Mouse (Mus musculus) MEL (cell line): Measurements from ENCODE around the gene Mtor. TPM values are rescaled to one million over a fixed set of nuclear protein-coding genes. Genes with fewer than 3 reads are reported as not detected.

ENCODE experiments used
- DNase-seq: peaks from one replicate; pipeline ENCODE4 v3.0.0; 2011; ENCODE audit warnings: low read depth, low spot score
- H3K27ac ChIP-seq: 2 replicates; pipeline ENCODE4 v1.5.1; 2012; ENCODE audit warnings: low read depth, mild to moderate bottlenecking, control low read depth, low read length, moderate library complexity; ENCODE audit not compliant: control insufficient read depth
- H3K27me3 ChIP-seq, 2 experiments: fragments of 150-350 bp in 1 of 2; sonication (generic) in 1 of 2; 2 replicates each; pipeline ENCODE4 v1.6.1; 2012; ENCODE audit warnings: low read length in 2 of 2, mild to moderate bottlenecking in 2 of 2, improper control_type of control experiment in 1 of 2, moderate library complexity in 1 of 2; ENCODE audit not compliant: insufficient read depth in 2 of 2, control insufficient read depth in 1 of 2
- H3K36me3 ChIP-seq, 2 experiments: 2 replicates each; pipeline ENCODE4 v1.6.1; 2012 to 2014; ENCODE audit warnings: low read length in 2 of 2, improper control_type of control experiment in 1 of 2, inconsistent platforms in 1 of 2, mild to moderate bottlenecking in 1 of 2; ENCODE audit not compliant: insufficient read depth in 2 of 2, control insufficient read depth in 1 of 2
- H3K4me1 ChIP-seq, 2 experiments: fragments of 150-350 bp in 1 of 2; sonication (generic) in 1 of 2; 2 replicates each; pipeline ENCODE4 v1.6.1; 2012; ENCODE audit warnings: low read length in 2 of 2, improper control_type of control experiment in 1 of 2, mild to moderate bottlenecking in 1 of 2; ENCODE audit not compliant: insufficient read depth in 2 of 2, control insufficient read depth in 1 of 2
- H3K4me3 ChIP-seq, 2 experiments: fragments of 150-350 bp in 1 of 2; sonication (generic) in 1 of 2; 2 replicates each; pipeline ENCODE4 v1.5.1; 2012; ENCODE audit warnings: low read depth in 2 of 2, low read length in 2 of 2, mild to moderate bottlenecking in 2 of 2, moderate library complexity in 2 of 2, control low read depth in 1 of 2, improper control_type of control experiment in 1 of 2; ENCODE audit not compliant: control insufficient read depth in 1 of 2, insufficient read depth in 1 of 2
- H3K79me2 ChIP-seq: 2 replicates; pipeline ENCODE4 v1.6.1; 2012; ENCODE audit warnings: mild to moderate bottlenecking, low read length, moderate library complexity; ENCODE audit not compliant: control insufficient read depth, poor library complexity, insufficient read depth
- H3K9ac ChIP-seq: 2 replicates; pipeline ENCODE4 v1.6.1; 2012; ENCODE audit warnings: low read depth, mild to moderate bottlenecking, control low read depth, low read length, moderate library complexity; ENCODE audit not compliant: control insufficient read depth, poor library complexity, severe bottlenecking
- H3K9me3 ChIP-seq: fragments of 150-350 bp; sonication (generic); replicated peaks from 2 replicates; pipeline ENCODE4 v1.6.1; 2012; ENCODE audit warnings: mild to moderate bottlenecking, low read length, improper control_type of control experiment, moderate library complexity; ENCODE audit not compliant: insufficient read depth
- BHLHE40 ChIP-seq: IDR thresholded peaks from 2 replicates; pipeline ENCODE4 v1.6.1; 2012; ENCODE audit warnings: low read depth, mild to moderate bottlenecking, inconsistent platforms, low read length, improper control_type of control experiment, borderline replicate concordance
- E2F4 ChIP-seq: IDR thresholded peaks from 2 replicates; pipeline ENCODE4 v1.6.1; 2011; ENCODE audit warnings: low read depth, low read length, improper control_type of control experiment, borderline replicate concordance
- ELF1 ChIP-seq: IDR thresholded peaks from 2 replicates; pipeline ENCODE4 v1.6.1; 2014; ENCODE audit warnings: low read depth, mild to moderate bottlenecking, inconsistent platforms, low read length, improper control_type of control experiment, moderate library complexity
- ETS1 ChIP-seq: IDR thresholded peaks from 2 replicates; pipeline ENCODE4 v1.6.1; 2012; ENCODE audit warnings: low read depth, mild to moderate bottlenecking, inconsistent platforms, low read length, improper control_type of control experiment, moderate library complexity
- GABPA ChIP-seq: IDR thresholded peaks from 2 replicates; pipeline ENCODE4 v1.6.1; 2012; ENCODE audit warnings: low read depth, mild to moderate bottlenecking, inconsistent platforms, low read length, improper control_type of control experiment, moderate library complexity
- GATA1 ChIP-seq: IDR thresholded peaks from 2 replicates; pipeline ENCODE4 v1.6.1; 2011; ENCODE audit warnings: low read depth, low read length, improper control_type of control experiment
- HCFC1 ChIP-seq: IDR thresholded peaks from 2 replicates; pipeline ENCODE4 v1.6.1; 2012; ENCODE audit warnings: low read depth, mild to moderate bottlenecking, inconsistent platforms, low read length, improper control_type of control experiment, moderate library complexity
- KAT2A ChIP-seq: conservative IDR thresholded peaks from 2 replicates; pipeline ENCODE4 v1.6.1; 2012; ENCODE audit warnings: low read depth, low read length, improper control_type of control experiment, inconsistent platforms
- MAFK ChIP-seq: IDR thresholded peaks from 2 replicates; pipeline ENCODE4 v1.6.1; 2011; ENCODE audit warnings: low read depth, mild to moderate bottlenecking, low read length, improper control_type of control experiment, borderline replicate concordance
- MAX ChIP-seq: IDR thresholded peaks from 2 replicates; pipeline ENCODE4 v1.6.1; 2011; ENCODE audit warnings: low read length, improper control_type of control experiment
- MAZ ChIP-seq: IDR thresholded peaks from 2 replicates; pipeline ENCODE4 v1.6.1; 2012; ENCODE audit warnings: low read depth, mild to moderate bottlenecking, inconsistent platforms, low read length, improper control_type of control experiment
- MEF2A ChIP-seq: IDR thresholded peaks from 2 replicates; pipeline ENCODE4 v1.6.1; 2014; ENCODE audit warnings: low read depth, mild to moderate bottlenecking, inconsistent platforms, low read length, improper control_type of control experiment; ENCODE audit not compliant: poor library complexity, insufficient replicate concordance, severe bottlenecking; ENCODE audit errors: extremely low read depth
- MYB ChIP-seq: IDR thresholded peaks from 2 replicates; pipeline ENCODE4 v1.6.1; 2011; ENCODE audit warnings: mild to moderate bottlenecking, low read depth, low read length, improper control_type of control experiment
- MYC ChIP-seq: IDR thresholded peaks from 2 replicates; pipeline ENCODE4 v1.6.1; 2011; ENCODE audit warnings: low read depth, mild to moderate bottlenecking, low read length, improper control_type of control experiment, moderate library complexity
- NELFE ChIP-seq: IDR thresholded peaks from 2 replicates; pipeline ENCODE4 v1.6.1; 2011; ENCODE audit warnings: low read depth, low read length, improper control_type of control experiment
- NRF1 ChIP-seq: IDR thresholded peaks from 2 replicates; pipeline ENCODE4 v1.6.1; 2014; ENCODE audit warnings: low read depth, mild to moderate bottlenecking, inconsistent platforms, low read length, improper control_type of control experiment, moderate library complexity; ENCODE audit not compliant: poor library complexity, insufficient read depth, severe bottlenecking
- POLR2A ChIP-seq, 2 experiments: IDR thresholded peaks; 2 replicates each; pipeline ENCODE4 v1.6.1; 2011 to 2012; ENCODE audit warnings: low read length in 2 of 2, mild to moderate bottlenecking in 2 of 2, control low read depth in 1 of 2, improper control_type of control experiment in 1 of 2, low read depth in 1 of 2, moderate library complexity in 1 of 2; ENCODE audit not compliant: control insufficient read depth in 1 of 2, insufficient read depth in 1 of 2, poor library complexity in 1 of 2
- POLR2AphosphoS2 ChIP-seq: IDR thresholded peaks from 2 replicates; pipeline ENCODE4 v1.6.1; 2011; ENCODE audit warnings: low read length, improper control_type of control experiment
- POLR2AphosphoS5 ChIP-seq: IDR thresholded peaks from 2 replicates; pipeline ENCODE4 v1.6.1; 2012; ENCODE audit warnings: low read depth, borderline replicate concordance, mild to moderate bottlenecking, inconsistent platforms, low read length, moderate library complexity, mixed read lengths
- RAD21 ChIP-seq: IDR thresholded peaks from 2 replicates; pipeline ENCODE4 v1.6.1; 2011; ENCODE audit warnings: mild to moderate bottlenecking, low read depth, low read length, improper control_type of control experiment
- RCOR1 ChIP-seq: IDR thresholded peaks from 2 replicates; pipeline ENCODE4 v1.6.1; 2012; ENCODE audit warnings: low read depth, mild to moderate bottlenecking, inconsistent platforms, low read length, improper control_type of control experiment
- SIN3A ChIP-seq: IDR thresholded peaks from 2 replicates; pipeline ENCODE4 v1.6.1; 2012; ENCODE audit warnings: low read length, improper control_type of control experiment, inconsistent platforms
- SMC3 ChIP-seq: IDR thresholded peaks from 2 replicates; pipeline ENCODE4 v1.6.1; 2011; ENCODE audit warnings: low read depth, low read length, improper control_type of control experiment
- TAL1 ChIP-seq: IDR thresholded peaks from 2 replicates; pipeline ENCODE4 v1.6.1; 2012; ENCODE audit warnings: mild to moderate bottlenecking, inconsistent platforms, low read length, moderate library complexity, mixed read lengths
- TCF12 ChIP-seq: IDR thresholded peaks from 2 replicates; pipeline ENCODE4 v1.6.1; 2014; ENCODE audit warnings: low read depth, mild to moderate bottlenecking, inconsistent platforms, low read length, improper control_type of control experiment, moderate library complexity
- USF1 ChIP-seq: IDR thresholded peaks from 2 replicates; pipeline ENCODE4 v1.6.1; 2014; ENCODE audit warnings: low read depth, mild to moderate bottlenecking, inconsistent platforms, low read length, improper control_type of control experiment, moderate library complexity
- USF2 ChIP-seq, 2 experiments: IDR thresholded peaks; 2 replicates each; pipeline ENCODE4 v1.6.1; 2011 to 2012; ENCODE audit warnings: improper control_type of control experiment in 2 of 2, low read length in 2 of 2, borderline replicate concordance in 1 of 2, inconsistent platforms in 1 of 2, low read depth in 1 of 2, mild to moderate bottlenecking in 1 of 2; ENCODE audit not compliant: insufficient read depth in 1 of 2
- ZMIZ1 ChIP-seq: IDR thresholded peaks from 2 replicates; pipeline ENCODE4 v1.6.1; 2012; ENCODE audit warnings: low read depth, mild to moderate bottlenecking, inconsistent platforms, low read length, improper control_type of control experiment, moderate library complexity
- ZNF384 ChIP-seq: IDR thresholded peaks from 2 replicates; pipeline ENCODE4 v1.6.1; 2012; ENCODE audit warnings: low read depth, mild to moderate bottlenecking, inconsistent platforms, low read length, improper control_type of control experiment
- polyA plus RNA-seq, 2 experiments: library from polyadenylated mRNA; stranded (reverse) in 1 of 2; unstranded in 1 of 2; fragments of >175 nt in 1 of 2; fragments of >200 nt in 1 of 2; gene quantifications; 2 replicates each; pipeline versions ENCODE4 v1.2.1 to v1.2.4; 2012; ENCODE audit warnings: low replicate concordance in 2 of 2, low read depth in 1 of 2; ENCODE audit not compliant: insufficient read length in 2 of 2, insufficient read depth in 1 of 2, missing spikeins in 1 of 2
- total RNA-seq: library from RNA; depleted of rRNA; stranded (reverse); fragments of 300-350 nt; gene quantifications from 2 replicates; pipeline ENCODE4 v1.2.3, GENCODE M21; 2012

Mtor gene
- total and polyA plus RNA-seq, 3 experiments = 23.9 to 35.2 TPM; not detected in 1

- DNase-seq = no peak
- Histone ChIP-seq H3K4me1 (peaks cover 0 to 18% of the 10 kb centered on the region in 2 experiments; a peak in 2 of 4 replicates), H3K9me3 (no peaks in the 10 kb centered on the region), H3K79me2 (peaks cover 28% of the 10 kb centered on the region), H3K36me3 (peaks cover 7 to 23% of the 10 kb centered on the region in 2 experiments), H3K27me3 (no peaks in the 10 kb centered on the region), H3K9ac (no peak overlapping the region), H3K27ac (no peak overlapping the region), H3K4me3 (no peak overlapping the region)
- TF ChIP-seq SIN3A = no peak
- TF ChIP-seq MYC = no peak
- no peak for TF ChIP-seq MEF2A
- TF ChIP-seq MAZ = no peak
- TF ChIP-seq GABPA = no peak
- no peak for TF ChIP-seq TCF12
- TF ChIP-seq NELFE = no peak
- no peak for TF ChIP-seq ELF1
- no peak for TF ChIP-seq GATA1
- TF ChIP-seq MAX = no peak
- TF ChIP-seq BHLHE40 = no peak
- no peak for TF ChIP-seq MAFK
- TF ChIP-seq HCFC1 = no peak
- TF ChIP-seq ETS1 = no peak
- no peak for TF ChIP-seq POLR2AphosphoS5
- TF ChIP-seq MYB = no peak
- no peak for TF ChIP-seq USF1
- TF ChIP-seq ZMIZ1 = no peak
- no peak for TF ChIP-seq ZNF384
Observed at GRCm38 (mm10) chr4:148595916-148596315, 147.5 kb downstream of the Mtor start.

GRCm38 (mm10) chr4:148596731-148597130 is 148.3 kb downstream of the Mtor start:
- H3K9me3 ChIP-seq = no peaks in the 10 kb centered on the region
- H3K27me3 ChIP-seq = no peaks in the 10 kb centered on the region
- TF ChIP-seq NRF1 = no peak
- TF ChIP-seq RAD21 = no peak
- TF ChIP-seq TAL1 = no peak
- TF ChIP-seq POLR2AphosphoS2 = no peak
- no peak for TF ChIP-seq HCFC1
- TF ChIP-seq E2F4 = no peak
- no peak for TF ChIP-seq GABPA
- TF ChIP-seq KAT2A = no peak
- no peak for TF ChIP-seq POLR2A (IDR thresholded peaks at IDR 0.05; ENCODE audit: control insufficient read depth in 1 of 2, insufficient read depth in 1 of 2, low read depth in 1 of 2, low read length in 2 of 2, poor library complexity in 1 of 2)
- no peak for TF ChIP-seq MAX
- TF ChIP-seq ZNF384 = no peak
- TF ChIP-seq TCF12 = no peak
- TF ChIP-seq USF2 (IDR thresholded peaks at IDR 0.05; ENCODE audit: borderline replicate concordance in 1 of 2, insufficient read depth in 1 of 2, low read depth in 1 of 2, low read length in 2 of 2) = no peak
- no peak for TF ChIP-seq RCOR1
- no peak for TF ChIP-seq SMC3
- TF ChIP-seq, all 39 proteins: peak for 0
- Histone ChIP-seq H3K79me2 (peaks cover 24% of the 10 kb centered on the region), H3K4me1 (peaks cover 0 to 18% of the 10 kb centered on the region in 2 experiments; a peak in 2 of 4 replicates), H3K4me3 (no peak overlapping the region), H3K27ac (no peak overlapping the region), H3K9ac (no peak overlapping the region), H3K36me3 (peaks cover 7 to 23% of the 10 kb centered on the region in 2 experiments)
- no peak for DNase-seq
